Mouse (Mus musculus): Measurements from ENCODE around the gene Abcg8.
A peak's percentile ranks its signal among the peaks of the same experiment; 100 is the strongest.

The Abcg8 gene

GRCm38 (mm10) chr17:84675951-84676366 lies at the start of gene Abcg8:
TSS of gene Abcg8 (plus strand) at chr17:84676302.
- peak; percentile 18 for DNase-seq (ENCODE audit: low read depth, low spot score)

GRCm38 (mm10) chr17:84626857-84627305 lies 49.2 kb upstream of the Abcg8 start:
- DNase-seq (ENCODE audit: low read depth, low spot score) = no peak

GRCm38 (mm10) chr17:84627721-84628120 lies 48.4 kb upstream of the Abcg8 start:
- no peak for DNase-seq (ENCODE audit: low read depth, low spot score)

GRCm38 (mm10) chr17:84628611-84629010 lies 47.5 kb upstream of the Abcg8 start:
- no peak for DNase-seq (ENCODE audit: low read depth, low spot score)

- no peak for DNase-seq (ENCODE audit: low read depth, low spot score)
Measured at GRCm38 (mm10) chr17:84631836-84632235, 44.3 kb upstream of the Abcg8 start.

GRCm38 (mm10) chr17:84633443-84633842 lies 42.7 kb upstream of the Abcg8 start:
- DNase-seq (ENCODE audit: low read depth, low spot score) = no peak

GRCm38 (mm10) chr17:84636328-84636727 lies 39.8 kb upstream of the Abcg8 start:
- no peak for DNase-seq (ENCODE audit: low read depth, low spot score)

- DNase-seq (ENCODE audit: low read depth, low spot score) = no peak
Measured at GRCm38 (mm10) chr17:84637971-84638370, 38.1 kb upstream of the Abcg8 start.

GRCm38 (mm10) chr17:84639796-84640378 lies 36.2 kb upstream of the Abcg8 start:
- DNase-seq (ENCODE audit: low read depth, low spot score) = no peak

- no peak for DNase-seq (ENCODE audit: low read depth, low spot score)
Measured at GRCm38 (mm10) chr17:84641893-84642292, 34.2 kb upstream of the Abcg8 start.

GRCm38 (mm10) chr17:84642324-84642723 lies 33.8 kb upstream of the Abcg8 start:
- no peak for DNase-seq (ENCODE audit: low read depth, low spot score)

GRCm38 (mm10) chr17:84644292-84645050 lies 31.6 kb upstream of the Abcg8 start:
- DNase-seq (ENCODE audit: low read depth, low spot score) = no peak

GRCm38 (mm10) chr17:84645119-84645518 lies 31.0 kb upstream of the Abcg8 start:
- no peak for DNase-seq (ENCODE audit: low read depth, low spot score)

- DNase-seq (ENCODE audit: low read depth, low spot score) = no peak
Measured at GRCm38 (mm10) chr17:84645894-84646293, 30.2 kb upstream of the Abcg8 start.

- no peak for DNase-seq (ENCODE audit: low read depth, low spot score)
Measured at GRCm38 (mm10) chr17:84646477-84646876, 29.6 kb upstream of the Abcg8 start.

GRCm38 (mm10) chr17:84647630-84648029 lies 28.5 kb upstream of the Abcg8 start:
- DNase-seq (ENCODE audit: low read depth, low spot score) = no peak

GRCm38 (mm10) chr17:84650302-84651017 lies 25.6 kb upstream of the Abcg8 start:
- no peak for DNase-seq (ENCODE audit: low read depth, low spot score)

- no peak for DNase-seq (ENCODE audit: low read depth, low spot score)
Measured at GRCm38 (mm10) chr17:84653544-84653943, 22.6 kb upstream of the Abcg8 start.

GRCm38 (mm10) chr17:84656205-84656604 lies 19.9 kb upstream of the Abcg8 start:
- DNase-seq (ENCODE audit: low read depth, low spot score) = no peak

- no peak for DNase-seq (ENCODE audit: low read depth, low spot score)
Measured at GRCm38 (mm10) chr17:84656653-84657421, 19.3 kb upstream of the Abcg8 start.

GRCm38 (mm10) chr17:84657422-84657732 lies 18.7 kb upstream of the Abcg8 start:
- DNase-seq (ENCODE audit: low read depth, low spot score) = no peak

- DNase-seq (ENCODE audit: low read depth, low spot score) = no peak
Measured at GRCm38 (mm10) chr17:84657782-84658181, 18.3 kb upstream of the Abcg8 start.

Measured in forelimb bud, embryonic 11.5 days (tissue).